Mouse (Mus musculus): ENCODE measurements around the gene Sesn2.
"Not testable (repeated sequence)": the region's sequence is repeated elsewhere in the genome, so short reads cannot be mapped to it uniquely, and the experiment has no call there.

Gene Sesn2

GRCm38 (mm10) chr4:132513395-132514273, 3.3 kb upstream of the Sesn2 start:
- no peak for DNase-seq

GRCm38 (mm10) chr4:132512080-132512479, 1.8 kb upstream of the Sesn2 start:
- no peak for DNase-seq

GRCm38 (mm10) chr4:132509621-132510296, 542 bp downstream of the Sesn2 start:
- peak; percentile 29 for DNase-seq

GRCm38 (mm10) chr4:132507210-132507609, 3.1 kb downstream of the Sesn2 start:
- DNase-seq, result no peak

- DNase-seq, result no peak
Observed at GRCm38 (mm10) chr4:132506250-132506649, 4.1 kb downstream of the Sesn2 start.

- DNase-seq, result no peak
Observed at GRCm38 (mm10) chr4:132505800-132506199, 4.5 kb downstream of the Sesn2 start.

- DNase-seq, result no peak
Observed at GRCm38 (mm10) chr4:132505034-132505738, 5.1 kb downstream of the Sesn2 start.

- no peak for DNase-seq
Observed at GRCm38 (mm10) chr4:132503344-132503743, 7.0 kb downstream of the Sesn2 start.

- DNase-seq, result no peak
Observed at GRCm38 (mm10) chr4:132501639-132502038, 8.7 kb downstream of the Sesn2 start.

GRCm38 (mm10) chr4:132494271-132494918, 15.9 kb downstream of the Sesn2 start:
- no peak for DNase-seq

- DNase-seq, result no peak
Observed at GRCm38 (mm10) chr4:132492178-132493060, 17.9 kb downstream of the Sesn2 start.

- no peak for DNase-seq
Observed at GRCm38 (mm10) chr4:132491748-132492147, 18.6 kb downstream of the Sesn2 start.

- DNase-seq, result no peak
Observed at GRCm38 (mm10) chr4:132491057-132491456, 19.2 kb downstream of the Sesn2 start.

- no peak for DNase-seq
Observed at GRCm38 (mm10) chr4:132490273-132491010, 19.9 kb downstream of the Sesn2 start.

- no peak for DNase-seq
Observed at GRCm38 (mm10) chr4:132488976-132489375, 21.3 kb downstream of the Sesn2 start.

- DNase-seq, result no peak
Observed at GRCm38 (mm10) chr4:132488521-132488920, 21.8 kb downstream of the Sesn2 start.

GRCm38 (mm10) chr4:132484820-132485219, 25.5 kb downstream of the Sesn2 start:
- DNase-seq, result no peak

- no peak for DNase-seq
Observed at GRCm38 (mm10) chr4:132484231-132484630, 26.1 kb downstream of the Sesn2 start.

GRCm38 (mm10) chr4:132482956-132483608, 27.2 kb downstream of the Sesn2 start:
- no peak for DNase-seq

- not testable (repeated sequence) for DNase-seq
Observed at GRCm38 (mm10) chr4:132482104-132482503, 28.2 kb downstream of the Sesn2 start.

GRCm38 (mm10) chr4:132477833-132478232, 32.5 kb downstream of the Sesn2 start:
- DNase-seq, result no peak

Data from thymus, postnatal 25 days (tissue).